Mouse (Mus musculus) telencephalon, adult 2 months (tissue): ENCODE measurements around the gene Sugct.
"Not testable (repeated sequence)": the region's sequence is repeated elsewhere in the genome, so short reads cannot be mapped to it uniquely, and the experiment has no call there.

ENCODE experiments used
- DNase-seq: peaks from one replicate; pipeline ENCODE4 v3.0.0-alpha.2; 2011; ENCODE audit warnings: low read depth, low spot score

The Sugct gene

DNA sequence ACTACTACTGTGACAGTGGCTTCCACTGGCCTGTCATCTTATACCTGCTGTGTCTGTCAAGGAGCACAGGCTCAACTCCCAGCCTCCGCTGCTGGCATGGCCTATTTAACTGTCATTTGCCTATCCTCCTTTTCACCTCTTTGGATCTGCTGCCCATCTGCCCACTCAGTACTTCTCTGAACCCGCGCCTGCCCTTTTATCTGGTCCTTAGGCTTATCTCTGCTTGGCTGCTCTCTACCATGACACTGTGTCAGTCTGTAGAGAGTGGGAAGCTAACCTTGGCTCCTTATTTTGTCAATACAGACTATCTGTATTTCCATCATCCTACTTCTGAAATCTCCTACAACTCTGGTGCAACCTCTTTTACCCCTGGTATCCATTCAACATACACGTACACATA is 793.9 kb downstream of the Sugct start:
- no peak for DNase-seq

DNA sequence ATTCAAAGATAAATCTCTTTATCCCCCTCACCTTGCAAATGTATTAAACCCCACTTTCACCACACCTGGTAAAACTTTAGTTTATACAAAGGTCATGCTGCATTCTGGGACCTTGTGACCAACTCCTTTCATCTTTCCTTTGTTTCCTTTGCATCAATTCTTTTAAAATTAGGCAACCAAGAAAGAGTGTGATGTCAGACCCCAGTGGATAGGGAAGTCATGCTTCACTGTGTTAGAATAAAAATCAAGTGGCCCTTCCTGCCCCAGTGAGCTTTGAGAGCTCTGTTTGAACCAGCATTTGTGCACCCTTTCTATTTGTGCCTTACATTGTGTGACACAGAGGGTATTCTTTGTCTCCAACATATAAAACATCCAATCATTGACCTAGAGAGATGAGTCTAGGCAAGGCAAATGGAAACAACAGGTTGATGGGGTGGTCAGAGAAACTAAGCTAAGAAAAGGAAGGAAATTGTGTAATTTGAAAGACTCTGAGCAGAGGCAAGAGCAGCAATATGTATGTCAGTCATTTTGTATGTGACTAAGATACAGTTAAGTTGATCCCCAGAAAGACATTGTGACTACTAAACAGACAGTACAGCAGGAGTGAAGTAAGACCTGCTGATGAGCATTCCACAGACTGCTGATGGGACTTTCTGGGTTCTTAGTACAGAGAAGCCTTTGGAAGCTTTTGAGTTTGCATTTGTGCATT is 797.1 kb downstream of the Sugct start:
- no peak for DNase-seq

DNA sequence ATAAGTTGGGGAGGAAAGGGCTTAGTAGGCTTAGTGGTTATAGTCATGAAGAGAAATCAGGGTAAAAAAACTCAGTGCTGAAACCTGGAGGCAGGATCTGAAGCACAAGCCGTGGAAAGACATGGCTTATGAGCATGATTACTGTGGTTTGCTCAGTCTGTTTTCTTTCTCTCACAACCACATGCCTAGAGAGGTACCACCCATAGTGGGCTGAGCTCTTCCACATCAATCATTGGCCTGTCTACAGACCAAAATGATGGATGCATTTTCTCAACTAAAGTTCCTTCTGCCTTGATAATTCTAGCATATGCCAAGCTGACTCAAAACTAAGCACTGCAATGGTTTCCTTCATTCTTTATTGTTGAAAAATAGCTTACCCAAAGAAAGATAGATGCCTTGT is 817.3 kb downstream of the Sugct start:
- DNase-seq: no peak

DNA sequence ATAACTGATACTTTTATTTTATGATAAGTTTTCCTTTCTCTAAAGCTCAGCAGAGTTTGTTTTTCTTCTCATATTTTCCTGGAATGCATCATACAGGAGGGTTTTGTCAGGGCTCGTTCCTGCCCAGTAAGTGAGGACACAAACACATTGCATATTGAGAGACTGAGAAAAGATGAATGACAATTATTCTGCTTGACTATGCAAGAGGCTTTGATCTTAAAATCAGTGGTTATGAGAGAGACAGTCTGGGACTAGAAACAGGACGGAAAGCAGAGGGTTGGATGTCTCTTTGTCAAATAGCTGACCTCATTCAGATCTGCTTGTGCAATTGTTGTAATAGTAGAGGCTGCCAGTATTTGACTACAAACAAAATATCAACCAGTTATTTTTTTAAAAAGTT is 835.4 kb downstream of the Sugct start:
- DNase-seq: no peak

DNA sequence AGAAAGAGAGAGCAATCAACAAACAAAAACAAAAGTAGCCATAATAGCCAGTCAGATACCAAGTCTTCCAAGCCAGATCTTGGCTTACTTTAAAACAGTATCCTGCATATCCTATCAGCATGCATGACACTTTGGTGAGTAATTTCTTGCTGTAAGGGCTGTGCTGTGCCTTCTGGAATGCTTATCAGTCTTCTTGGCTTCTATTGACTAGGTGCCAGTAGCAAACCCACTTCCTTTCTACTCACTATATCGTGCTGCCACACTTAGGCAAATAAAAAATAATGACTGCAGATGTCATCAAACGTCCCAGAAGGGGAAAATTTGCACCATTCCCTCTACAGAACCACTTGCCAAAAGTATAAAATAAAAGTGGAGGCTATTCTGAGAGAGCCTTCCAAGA is 848.1 kb downstream of the Sugct start:
- DNase-seq: no peak

DNA sequence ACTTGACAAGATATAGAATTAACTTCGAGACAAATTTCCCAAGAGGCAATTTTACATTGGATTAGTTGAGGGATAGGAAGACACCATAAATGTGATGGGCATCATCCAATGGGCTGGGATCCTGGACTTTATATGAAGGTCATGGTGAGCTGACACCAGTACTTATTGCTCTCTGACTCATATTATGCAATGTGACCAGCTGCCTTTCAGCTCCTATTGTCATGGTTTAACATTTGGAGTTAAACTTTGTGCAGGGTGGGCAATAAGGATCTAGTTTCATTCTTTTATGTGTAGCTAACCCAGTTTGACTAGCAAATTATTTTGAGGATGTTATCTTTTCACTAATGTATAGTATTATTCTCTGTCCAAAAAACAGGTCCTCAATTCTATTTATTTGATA is 854.4 kb downstream of the Sugct start:
- DNase-seq: no peak

DNA sequence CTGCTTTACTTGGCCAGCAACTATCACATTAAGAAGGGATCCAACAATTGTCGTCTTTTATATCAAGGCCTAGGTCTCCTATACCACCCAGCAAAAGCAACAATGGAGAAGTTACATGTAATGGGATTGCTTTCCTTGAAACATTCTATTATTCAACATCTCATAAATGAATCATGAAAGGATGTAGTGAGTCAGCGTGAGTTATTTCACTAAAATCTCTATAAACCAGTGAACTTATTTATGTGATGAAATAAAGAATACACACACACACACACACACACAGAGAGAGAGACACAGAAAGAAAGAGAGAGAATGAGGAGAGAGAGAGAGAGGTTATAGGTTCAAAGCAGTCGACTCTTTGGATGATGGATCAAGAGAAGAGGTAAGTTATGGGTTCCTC is 856.9 kb downstream of the Sugct start:
- no peak for DNase-seq

DNA sequence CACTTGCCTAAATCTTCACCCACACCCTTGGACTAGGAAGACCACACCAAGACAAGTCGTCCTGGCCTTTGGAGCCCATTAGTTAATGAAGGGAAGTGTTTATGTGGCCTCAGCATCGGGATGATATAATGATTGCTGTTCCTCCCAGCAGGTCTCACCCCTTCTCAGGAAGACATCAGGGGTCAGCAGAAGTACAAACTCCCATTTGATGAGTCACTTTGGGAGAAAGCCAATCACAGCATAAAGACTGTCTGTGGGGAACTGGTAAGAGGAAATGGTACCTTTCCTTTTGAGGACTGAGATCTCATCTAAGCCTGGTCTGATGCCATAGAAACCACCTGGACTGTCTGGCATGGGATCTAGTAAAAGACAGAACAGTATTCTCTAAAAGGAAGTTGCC is 860.2 kb downstream of the Sugct start:
- no peak for DNase-seq

DNA sequence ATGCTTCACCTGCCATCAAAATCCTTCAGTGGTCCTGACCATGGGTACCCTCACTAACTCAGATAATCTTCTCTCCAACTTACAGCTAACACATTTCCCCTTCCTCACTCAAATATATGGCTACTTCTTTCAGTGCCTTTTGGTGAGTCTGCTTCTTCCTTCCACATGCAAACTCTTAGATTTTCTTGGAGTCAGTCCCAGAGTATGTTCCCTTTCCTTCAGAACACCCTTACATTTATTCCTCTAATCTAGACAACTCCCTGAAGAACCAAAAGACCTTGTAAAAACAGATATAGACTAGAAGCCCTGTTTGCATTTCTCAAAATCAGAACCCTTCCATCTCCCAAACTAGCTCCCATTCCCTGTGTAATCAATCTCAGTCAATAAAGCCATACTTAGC is 862.3 kb downstream of the Sugct start:
- DNase-seq: no peak

DNA sequence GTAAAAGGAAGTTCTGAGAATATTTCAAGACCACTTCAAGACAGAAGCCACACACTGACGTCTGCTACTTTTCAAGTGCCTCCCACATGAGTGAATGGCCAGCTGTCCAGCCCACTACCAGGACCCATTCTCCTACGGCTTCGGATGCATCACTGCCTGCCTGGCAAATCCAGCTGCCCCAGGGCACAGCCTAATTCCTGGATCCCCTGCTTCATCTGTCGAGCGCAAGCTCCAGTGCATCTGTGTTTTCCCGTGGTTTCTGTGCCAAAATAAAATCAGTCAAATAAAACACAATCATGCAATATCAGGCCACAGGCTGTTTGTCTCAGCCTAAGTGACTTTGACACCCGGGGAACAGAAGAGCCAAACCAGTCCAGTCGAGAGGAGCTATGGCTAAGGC is 863.5 kb downstream of the Sugct start:
- no peak for DNase-seq

DNA sequence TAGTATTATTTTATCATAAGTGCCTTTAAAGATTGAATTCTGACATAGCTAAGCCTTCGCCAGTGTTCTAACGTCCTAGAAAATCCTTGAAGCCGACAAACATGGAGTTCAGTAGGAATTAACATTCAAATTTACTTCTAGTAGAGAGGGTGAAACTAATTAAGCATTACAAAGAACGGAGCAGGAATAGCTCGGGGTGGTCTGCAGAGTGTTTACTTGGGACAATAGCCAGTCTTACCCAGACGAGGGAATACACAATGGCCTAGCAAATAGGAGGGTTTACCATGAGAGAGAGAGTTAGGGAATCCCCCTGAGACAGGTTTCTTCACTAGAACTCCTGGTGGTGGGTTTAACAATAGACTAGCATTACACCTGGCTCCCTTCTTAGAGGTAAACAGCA is 865.1 kb downstream of the Sugct start:
- not testable (repeated sequence) for DNase-seq

DNA sequence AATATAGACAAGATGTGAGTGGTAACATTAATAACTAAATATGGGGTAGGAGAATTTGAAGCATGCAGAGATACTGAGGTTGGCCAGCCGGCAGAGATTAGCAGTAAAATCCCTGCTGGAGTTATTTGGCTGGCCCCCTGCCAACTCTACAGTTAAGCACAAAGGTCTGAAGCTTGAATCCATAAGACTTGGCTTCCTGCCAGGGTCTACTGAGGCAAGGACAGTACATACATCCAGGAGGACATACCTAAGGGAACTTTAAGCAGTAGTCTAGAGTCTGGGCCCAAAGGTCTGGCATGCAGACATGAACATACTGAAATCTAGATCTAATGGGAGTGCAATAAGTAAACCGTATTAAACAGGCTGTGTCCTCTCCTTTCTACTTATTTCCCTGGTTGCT is 865.8 kb downstream of the Sugct start:
- no peak for DNase-seq

DNA sequence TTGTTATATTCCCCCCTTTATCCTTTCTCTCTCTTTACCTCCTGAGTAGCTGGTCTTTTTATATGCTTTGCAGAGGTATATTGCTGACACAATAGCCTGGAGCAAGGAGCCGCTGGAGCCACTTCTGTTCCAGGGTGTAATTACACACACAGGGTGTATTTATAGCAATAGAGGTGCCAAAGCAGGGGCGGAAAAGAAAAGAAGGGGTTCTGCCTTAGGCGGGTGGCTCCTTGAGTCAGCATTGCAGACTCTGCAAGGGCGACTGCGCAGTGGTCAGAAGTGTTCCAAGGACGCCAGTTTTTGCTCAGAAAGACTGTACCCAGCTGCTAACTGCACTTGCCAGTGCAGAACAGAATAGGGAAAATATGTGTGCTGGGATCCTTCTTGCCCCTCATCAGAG is 869.7 kb downstream of the Sugct start:
- peak; percentile 41 for DNase-seq

DNA sequence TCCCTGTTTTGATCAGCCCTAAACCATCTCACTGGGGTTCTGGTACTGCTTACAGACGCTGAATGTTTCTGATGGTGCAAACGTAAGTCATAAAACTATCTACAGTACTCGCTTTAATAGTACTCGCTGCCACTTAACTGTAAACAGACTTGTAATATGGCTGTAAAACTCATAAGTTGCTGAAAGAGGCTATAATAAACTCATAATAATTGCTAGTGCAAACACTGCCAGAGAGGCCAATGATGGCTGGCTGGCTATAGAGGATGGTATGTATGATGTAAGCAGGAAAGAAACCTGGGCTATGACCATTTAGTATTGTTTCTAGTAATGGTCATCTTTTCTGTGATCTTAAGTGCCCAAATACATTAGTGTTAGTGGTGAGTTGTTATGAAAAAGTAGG is 873.6 kb downstream of the Sugct start:
- no peak for DNase-seq

DNA sequence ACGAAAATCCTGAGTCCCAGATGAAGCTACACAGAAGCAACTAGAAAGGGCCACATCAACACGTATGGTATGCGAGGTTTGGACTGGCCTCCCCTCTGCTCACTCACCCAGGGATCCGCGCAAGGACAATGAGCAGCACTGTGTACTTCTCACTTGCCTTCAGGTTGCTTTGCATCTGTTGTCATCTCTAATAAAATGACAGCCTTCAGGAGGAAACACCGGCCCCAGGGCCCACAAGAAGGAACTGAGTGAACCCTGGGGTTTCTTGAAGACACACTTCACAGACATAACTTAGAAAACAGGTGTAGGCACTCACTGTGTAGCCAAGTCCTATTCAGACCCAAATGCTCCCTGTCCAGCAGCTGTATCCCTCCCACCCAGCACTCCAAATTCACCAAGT is 877.9 kb downstream of the Sugct start:
- DNase-seq: no peak

DNA sequence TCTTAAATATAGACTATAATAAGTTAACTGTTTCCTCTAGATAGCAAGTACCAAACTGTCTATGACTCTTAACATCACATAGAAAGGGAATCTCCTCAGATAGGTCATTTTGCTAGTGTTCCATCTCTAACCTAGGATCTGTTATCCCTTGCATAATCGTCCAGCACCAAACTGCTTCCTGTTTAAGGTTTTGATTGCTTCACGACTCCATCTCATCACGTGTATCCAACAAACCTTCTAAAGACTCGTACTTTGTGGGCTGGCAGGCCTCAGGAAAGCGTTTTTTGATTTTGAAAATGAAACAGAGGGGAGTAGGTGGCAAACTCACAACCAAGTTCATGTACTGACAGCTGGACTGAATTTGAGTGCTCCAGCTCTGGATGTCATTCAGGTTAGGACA is 878.6 kb downstream of the Sugct start:
- no peak for DNase-seq

DNA sequence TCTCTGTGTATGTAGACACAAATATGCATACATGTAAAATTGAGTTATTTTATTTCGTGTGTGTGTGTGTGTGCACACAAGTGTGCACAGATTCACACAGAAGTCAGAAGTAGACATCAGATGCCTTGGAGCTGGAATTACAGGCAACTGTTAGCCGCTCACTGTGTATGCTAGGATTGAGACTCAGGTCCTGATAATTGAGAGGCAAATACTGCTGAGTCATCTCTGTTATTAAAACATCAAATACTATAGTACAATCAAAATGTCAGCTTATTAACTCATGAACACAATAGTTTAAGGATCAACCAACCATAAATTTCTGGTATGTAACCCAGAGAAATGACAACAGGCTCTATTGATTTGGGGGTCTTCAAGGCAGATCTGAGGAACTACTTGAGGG is 883.1 kb downstream of the Sugct start:
- no peak for DNase-seq
